Mouse (Mus musculus): ENCODE measurements around the gene Ralb.

DNA sequence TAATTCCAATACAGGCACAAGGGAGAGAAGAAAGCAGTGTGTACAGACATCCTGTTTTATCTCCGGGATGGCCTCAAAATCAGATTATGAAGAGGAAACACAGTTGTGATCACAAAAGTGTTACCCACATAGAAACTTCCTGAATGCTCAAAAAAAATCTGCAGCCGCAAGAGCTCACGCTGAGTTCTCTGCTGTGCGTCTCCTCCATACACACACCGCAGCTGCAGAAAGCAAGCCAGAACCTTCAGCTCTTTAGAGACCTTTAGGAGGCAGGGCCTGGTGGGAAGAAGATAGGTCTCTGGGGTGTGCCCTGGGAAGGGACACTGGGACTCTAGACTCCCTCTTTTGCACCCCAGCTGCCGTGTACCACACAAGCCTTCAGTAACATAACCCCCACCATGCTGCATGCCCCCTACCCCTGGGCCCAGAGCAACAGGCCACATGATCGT lies 27.7 kb downstream of the Ralb start:
- TF ChIP-seq CTCF (IDR thresholded peaks at IDR 0.05; ENCODE audit: borderline replicate concordance, extremely low read depth, insufficient read depth, insufficient read length) (no peak), POLR2A (IDR thresholded peaks at IDR 0.05; ENCODE audit: borderline replicate concordance, extremely low read depth, insufficient read depth, insufficient read length, poor library complexity, severe bottlenecking) (no peak)
